8 mouse cellular contexts compared by ENCODE assay signal in genomic region chr14:61682721-61683355, GRCm38 (mm10).
DNase-seq lines count a peak whose midpoint lies in the region; ATAC-seq lines count a peak whose summit lies in the region.

No protein-coding gene starts in this region.

- H3K4me1 ChIP-seq in limb, embryonic 13.5 days: peaks cover 63% of the 10 kb centered on the region
- H3K4me1 ChIP-seq in midbrain, embryonic 13.5 days (replicated peaks): peaks cover 42% of the 10 kb centered on the region

- peaks cover 28% of the 10 kb centered on the region; the same call in 1 of the 2 replicates for H3K27me3 ChIP-seq in limb, embryonic 13.5 days
- H3K27me3 ChIP-seq in midbrain, embryonic 13.5 days: peaks cover 47% of the 10 kb centered on the region

- peak overlapping the region; percentile 95 for H3K27ac ChIP-seq in limb, embryonic 13.5 days
- H3K27ac ChIP-seq in midbrain, embryonic 13.5 days: peak overlapping the region; percentile 92

- peak overlapping the region; percentile 85 for H3K4me3 ChIP-seq in limb, embryonic 13.5 days
- H3K4me3 ChIP-seq in midbrain, embryonic 13.5 days (replicated peaks): peak overlapping the region; percentile 83

- peak; percentile 13 for ATAC-seq in limb, embryonic 13.5 days (ENCODE audit: low FRiP score, low read depth)
- peak; percentile 72 for ATAC-seq in midbrain, embryonic 13.5 days

- intact Hi-C loops in gastrocnemius, postnatal 36 days (cut with DNase I): loop anchor here (1.0 to 10.0 kb wide), 3 partner anchors 35 to 362 kb away; no protein-coding TSS in a partner anchor

- no peaks in the 10 kb centered on the region for H3K36me3 ChIP-seq in limb, embryonic 13.5 days
- no peaks in the 10 kb centered on the region for H3K36me3 ChIP-seq in midbrain, embryonic 13.5 days

- H3K9me3 ChIP-seq in limb, embryonic 13.5 days: no peaks in the 10 kb centered on the region
- no peaks in the 10 kb centered on the region for H3K9me3 ChIP-seq in midbrain, embryonic 13.5 days

- peak; percentile 45 to 76 for DNase-seq in urinary bladder, adult 18-20 months (ENCODE audit: low spot score in 2 of 2)
- DNase-seq in urinary bladder, postnatal 10 days (ENCODE audit: low spot score): no peak
- peak; percentile 81 for DNase-seq in embryo, embryonic 10.5 days (ENCODE audit: low spot score)
- DNase-seq in gastrocnemius, postnatal 36 days: peak; percentile 52 to 69
- peak; percentile 62 to 68 for DNase-seq in kidney, adult 8-10 months
- peak; percentile 74 to 90 for DNase-seq in spleen, postnatal 4 days (ENCODE audit: low spot score in 2 of 2)

- H3K9ac ChIP-seq in limb, embryonic 13.5 days: peak overlapping the region; percentile 90
- H3K9ac ChIP-seq in midbrain, embryonic 13.5 days (replicated peaks): peak overlapping the region; percentile 89

- peak overlapping the region; percentile 96 for H3K4me2 ChIP-seq in limb, embryonic 13.5 days (replicated peaks)
- peak overlapping the region; percentile 88 for H3K4me2 ChIP-seq in midbrain, embryonic 13.5 days (replicated peaks)

- 1% methylated on average over 53 of the region's 54 CpGs for WGBS in limb, embryonic 13.5 days
- WGBS in midbrain, embryonic 13.5 days: under 1% methylated on average over 52 of the region's 54 CpGs
